Mouse (Mus musculus): ENCODE measurements around the gene Nabp2.

The Nabp2 gene

DNA sequence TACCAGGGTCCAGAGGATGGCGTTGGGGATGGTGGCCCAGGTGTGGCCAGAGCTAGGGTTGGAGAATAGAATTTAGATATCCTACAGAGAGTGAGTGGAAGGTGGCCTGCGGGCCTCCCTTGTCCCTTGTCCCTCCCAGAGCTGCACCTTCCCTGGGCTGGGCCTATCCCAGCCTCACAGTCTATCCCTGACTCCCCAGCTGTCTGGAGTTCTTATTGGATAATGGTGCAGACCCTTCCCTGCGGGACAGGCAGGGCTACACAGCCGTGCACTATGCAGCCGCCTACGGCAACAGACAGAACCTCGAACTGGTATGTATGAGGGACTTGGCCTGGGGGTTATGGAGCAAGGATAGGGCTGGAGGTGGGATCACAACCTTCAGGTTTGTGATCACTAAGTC, 25.4 kb downstream of the Nabp2 start:
- no peak for DNase-seq (ENCODE audit: low spot score)

DNA sequence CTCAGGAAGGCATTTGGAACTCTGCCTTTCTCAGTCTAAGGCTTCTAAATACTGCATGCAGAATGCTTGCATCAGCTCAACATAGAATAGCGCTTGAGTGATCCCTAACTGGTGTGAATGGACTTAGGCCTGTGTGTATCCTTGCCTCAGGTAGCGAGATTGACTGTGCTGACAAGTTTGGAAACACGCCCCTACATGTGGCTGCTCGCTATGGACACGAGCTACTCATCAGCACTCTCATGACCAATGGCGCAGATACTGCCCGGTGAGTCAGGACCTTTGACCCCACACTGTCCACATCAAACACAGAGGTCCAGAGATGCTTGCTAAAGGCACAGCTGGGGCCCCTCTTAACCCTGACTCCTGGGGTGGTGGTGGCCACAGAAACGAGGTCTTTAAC, 28.8 kb downstream of the Nabp2 start:
- no peak for DNase-seq (ENCODE audit: low spot score)

DNA sequence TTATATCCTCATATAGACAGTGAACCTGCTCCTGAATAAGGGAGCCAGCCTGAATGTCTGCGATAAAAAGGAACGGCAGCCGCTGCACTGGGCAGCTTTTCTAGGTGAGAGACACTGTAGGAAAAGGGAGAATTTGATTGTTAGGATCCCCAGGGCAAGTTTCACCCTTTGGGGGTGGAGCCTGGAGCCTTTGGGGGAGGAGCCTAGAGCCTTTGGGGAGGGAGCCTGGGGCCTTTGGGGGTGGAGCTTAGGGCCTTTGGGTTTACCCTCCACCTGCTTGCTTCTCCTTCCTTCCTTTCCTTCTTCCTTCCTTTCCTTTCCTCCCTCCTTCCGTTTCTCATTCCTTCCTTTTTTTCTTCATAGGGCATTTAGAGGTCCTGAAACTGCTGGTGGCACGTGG, 30.7 kb downstream of the Nabp2 start:
- peak; percentile 28 for DNase-seq (ENCODE audit: low spot score)

DNA sequence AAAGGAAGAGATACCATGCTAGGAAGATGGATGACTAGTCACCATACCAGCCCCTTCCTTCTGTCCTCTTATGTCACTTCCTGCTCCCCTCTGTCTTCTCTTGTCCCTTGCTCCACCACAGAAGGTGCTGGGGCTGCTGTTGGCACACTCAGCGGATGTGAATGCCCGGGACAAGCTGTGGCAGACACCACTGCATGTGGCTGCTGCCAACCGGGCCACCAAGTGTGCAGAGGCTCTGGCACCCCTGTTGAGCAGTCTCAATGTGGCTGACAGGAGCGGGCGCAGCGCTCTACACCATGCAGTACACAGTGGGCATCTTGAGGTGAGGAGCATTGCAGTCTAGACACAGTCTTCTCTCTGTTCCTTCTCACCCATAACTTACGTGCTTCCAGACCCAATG, 32.0 kb downstream of the Nabp2 start:
- no peak for DNase-seq (ENCODE audit: low spot score)

DNA sequence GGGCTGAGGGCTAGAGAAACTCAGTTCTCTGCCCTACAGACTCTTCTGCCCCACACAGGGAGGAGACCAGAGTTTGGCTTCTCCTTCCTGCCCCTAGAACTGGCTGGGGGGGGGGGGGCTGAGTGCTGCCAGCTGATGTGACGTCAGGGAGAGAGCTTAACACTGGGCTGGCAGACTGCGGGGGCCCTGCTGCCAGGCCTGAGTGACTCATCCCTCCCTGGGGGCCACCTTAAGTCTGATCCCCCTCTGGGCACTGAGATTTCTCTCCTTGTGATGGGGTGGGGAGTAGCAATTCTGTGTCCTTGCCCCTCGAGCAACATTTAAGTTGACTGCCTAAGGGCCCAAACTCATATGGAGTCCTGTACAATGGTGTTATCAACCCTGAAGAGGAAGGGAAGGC, 32.8 kb downstream of the Nabp2 start:
- DNase-seq (ENCODE audit: low spot score), result no peak

DNA sequence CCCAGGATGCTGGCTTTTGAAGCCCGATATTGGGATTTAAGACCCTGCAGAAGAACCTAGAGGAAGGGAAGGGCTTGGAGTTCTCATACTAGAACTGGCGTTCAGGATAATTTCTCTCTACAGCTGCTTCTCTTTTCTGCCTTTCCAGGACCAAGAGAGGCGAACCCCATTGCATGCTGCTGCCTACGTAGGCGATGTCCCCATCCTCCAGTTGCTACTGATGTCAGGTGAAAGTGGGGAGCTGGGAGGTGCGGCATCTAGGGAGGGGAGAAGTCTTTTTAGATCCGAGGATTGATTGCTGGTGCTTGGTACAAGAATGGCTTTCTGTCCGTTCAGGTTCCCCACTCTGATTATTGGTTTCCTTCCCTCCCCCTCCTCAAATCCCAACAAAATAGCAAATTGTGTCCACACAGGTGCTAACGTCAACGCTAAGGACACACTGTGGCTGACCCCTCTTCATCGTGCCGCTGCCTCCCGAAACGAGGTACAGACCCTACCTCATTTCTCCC, 33.3 kb downstream of the Nabp2 start:
- no peak for DNase-seq (ENCODE audit: low spot score)

DNA sequence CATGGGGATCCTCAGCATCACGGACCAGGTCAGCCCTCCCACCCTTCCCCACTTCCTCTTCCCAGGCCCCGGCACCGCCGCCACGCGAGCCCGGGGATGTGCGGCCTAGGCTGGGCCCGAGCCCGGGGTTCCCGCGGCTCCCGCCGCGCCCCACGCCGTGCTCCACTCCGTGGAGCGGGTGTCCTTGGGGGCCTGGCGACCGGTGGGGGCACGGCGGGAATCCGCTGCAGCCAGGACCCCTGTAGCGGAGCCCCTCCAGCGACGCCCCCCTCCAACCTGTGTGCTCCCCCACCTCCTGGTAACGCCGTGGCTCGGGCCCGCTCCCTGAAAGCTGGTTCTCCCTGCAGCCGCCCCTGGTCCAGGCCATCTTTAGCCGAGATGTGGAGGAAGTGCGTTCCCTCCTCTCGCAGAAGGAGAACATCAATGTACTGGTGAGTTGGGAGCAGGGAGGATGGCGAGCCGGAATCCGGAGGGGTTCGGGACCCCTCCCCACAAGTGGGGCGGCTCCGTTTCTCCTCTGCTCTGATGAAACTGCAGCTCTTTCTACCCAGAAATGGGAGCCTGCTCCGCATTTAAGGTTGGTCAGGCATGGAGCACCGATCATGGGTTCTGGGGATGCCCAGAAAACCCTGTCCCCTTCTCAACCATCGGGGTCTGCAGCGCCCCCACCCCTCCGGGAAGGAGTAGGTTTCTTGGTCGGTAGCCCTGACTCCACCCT, 33.9 kb downstream of the Nabp2 start:
- DNase-seq (ENCODE audit: low spot score), result peak; percentile 38

DNA sequence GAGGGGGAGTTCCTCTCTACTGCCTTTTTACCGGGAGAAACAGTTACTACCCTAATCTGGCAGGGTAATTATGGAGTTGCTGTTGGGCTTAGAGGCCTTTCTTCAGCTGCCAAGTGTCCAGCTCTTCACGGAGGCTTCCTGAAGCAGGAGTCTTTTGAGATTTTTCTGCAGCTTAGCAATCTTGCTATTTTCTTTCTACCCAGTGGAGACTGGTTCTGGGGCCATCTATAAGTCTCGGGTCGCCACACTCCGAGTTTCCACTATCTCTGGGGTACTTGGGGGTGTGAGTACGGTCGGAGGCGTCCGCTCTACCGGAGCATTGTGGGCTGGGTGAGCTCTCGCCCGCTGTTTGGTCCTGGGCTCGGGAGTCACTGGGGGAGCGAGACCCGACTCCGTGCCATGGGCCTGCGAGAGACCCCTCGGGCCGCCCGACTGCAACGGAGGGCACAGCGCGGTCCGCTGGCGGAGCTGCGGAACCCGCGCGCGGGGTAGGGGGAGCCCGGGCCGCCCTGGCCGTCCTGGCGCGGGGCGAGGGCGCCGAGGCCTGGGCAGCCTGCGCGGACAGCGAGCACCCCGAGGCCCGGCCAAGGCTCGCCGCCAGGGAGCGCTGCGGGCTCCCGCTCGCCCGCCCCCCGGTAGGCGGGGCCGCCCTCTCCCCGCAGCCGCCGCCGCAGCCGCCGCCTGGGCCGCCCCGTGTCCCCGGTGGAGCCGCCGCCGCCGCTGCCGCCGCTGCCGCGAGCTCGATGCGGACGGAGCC, 34.7 kb downstream of the Nabp2 start, which contains the start of gene Ankrd52:
Gene Ankrd52 (plus strand): TSS at position 661 of the 757 bp plus-strand sequence.
- DNase-seq (ENCODE audit: low spot score), result peak; percentile 79

DNA sequence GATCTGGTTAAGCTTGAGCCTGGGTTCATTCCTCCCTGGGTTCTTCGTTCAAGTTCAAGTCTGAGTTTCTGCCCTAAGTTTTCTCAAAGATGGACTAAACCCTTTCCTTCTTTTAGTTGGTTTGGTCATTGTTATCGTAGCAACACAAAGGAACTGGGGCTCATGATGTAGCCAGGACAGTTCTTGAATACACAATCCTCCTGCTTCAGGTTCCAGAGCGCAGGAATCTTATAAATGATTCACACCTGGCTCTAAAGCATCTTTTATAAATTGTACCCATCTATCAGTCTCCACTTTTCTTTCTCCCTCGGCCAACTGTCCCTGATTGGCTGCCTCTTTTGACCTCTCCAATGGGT, 35.2 kb downstream of the Nabp2 start:
- no peak for DNase-seq (ENCODE audit: low spot score)

DNA sequence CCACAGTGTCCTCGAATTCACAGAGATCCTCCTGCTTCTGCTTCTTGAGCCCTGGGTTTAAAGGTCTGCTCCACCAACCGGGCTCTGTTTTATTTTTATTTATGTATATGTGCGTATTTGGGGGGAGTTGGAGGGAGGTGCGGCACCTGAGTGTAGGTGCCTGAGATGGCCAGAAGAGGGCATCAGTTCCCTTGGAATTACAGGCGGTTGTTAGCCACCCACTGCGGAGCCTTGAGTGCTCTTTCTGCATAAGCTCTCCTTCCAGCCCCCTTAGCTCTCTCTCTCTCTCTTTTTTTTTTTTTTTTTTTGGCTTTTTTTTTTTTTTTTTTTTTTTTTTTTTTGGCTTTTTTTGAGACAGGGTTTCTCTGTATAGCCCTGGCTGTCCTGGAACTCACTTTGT, 36.9 kb downstream of the Nabp2 start:
- DNase-seq (ENCODE audit: low spot score), result peak; percentile 37

DNA sequence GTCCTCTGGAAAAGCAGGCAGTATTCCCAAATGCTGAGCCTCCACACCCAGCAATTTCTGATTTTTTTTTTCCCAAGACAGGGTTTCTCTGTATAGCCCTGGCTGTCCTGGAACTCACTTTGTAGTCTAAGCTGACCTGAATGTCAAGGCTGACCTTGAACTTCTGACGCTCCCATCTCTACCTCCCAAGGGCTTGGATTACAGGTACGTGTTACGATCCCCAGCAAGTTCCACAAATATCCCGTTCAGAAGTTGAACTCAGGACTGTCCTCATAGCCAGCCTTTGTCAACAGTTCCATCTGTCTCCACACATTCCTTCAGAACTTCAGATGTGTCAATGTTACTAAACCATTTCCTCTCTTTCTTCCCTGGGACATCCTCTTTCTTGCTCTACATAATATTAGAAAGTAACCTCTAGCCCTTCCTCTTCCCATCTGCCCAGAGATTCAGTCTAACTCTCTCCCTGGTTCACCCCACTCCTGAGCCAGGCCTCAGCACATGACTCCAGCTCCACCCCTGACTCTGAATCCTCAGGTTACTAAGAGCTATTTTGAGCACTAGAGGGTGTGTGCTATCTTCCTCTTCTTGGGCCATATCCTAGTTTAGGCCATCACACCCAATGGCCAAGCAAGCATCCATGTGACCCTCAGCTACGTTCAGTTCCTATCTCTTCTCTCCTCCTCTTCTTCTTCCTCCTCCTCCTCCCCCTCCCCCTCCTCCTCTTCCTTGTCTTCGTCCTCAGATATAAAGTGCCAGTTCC, 38.1 kb downstream of the Nabp2 start:
- no peak for DNase-seq (ENCODE audit: low spot score)

DNA sequence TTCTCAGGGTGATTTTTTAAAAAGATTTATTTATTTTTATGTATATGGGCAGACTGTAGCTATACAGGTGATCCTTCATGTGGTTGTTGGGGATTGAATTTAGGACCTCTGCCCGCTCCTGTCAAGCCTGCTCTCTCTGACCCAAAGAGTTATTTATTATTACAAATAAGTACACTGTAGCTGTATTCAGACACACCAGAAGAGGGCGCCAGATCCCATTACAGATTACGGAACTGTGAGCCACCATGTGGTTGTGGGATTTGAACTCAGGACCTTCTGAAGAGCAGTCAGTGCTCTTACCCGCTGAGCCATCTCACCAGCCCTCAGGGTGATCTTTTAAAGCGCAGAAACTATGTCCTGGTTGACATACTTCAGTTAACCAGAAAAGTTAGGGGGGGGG, 39.1 kb downstream of the Nabp2 start:
- DNase-seq (ENCODE audit: low spot score), result no peak

DNA sequence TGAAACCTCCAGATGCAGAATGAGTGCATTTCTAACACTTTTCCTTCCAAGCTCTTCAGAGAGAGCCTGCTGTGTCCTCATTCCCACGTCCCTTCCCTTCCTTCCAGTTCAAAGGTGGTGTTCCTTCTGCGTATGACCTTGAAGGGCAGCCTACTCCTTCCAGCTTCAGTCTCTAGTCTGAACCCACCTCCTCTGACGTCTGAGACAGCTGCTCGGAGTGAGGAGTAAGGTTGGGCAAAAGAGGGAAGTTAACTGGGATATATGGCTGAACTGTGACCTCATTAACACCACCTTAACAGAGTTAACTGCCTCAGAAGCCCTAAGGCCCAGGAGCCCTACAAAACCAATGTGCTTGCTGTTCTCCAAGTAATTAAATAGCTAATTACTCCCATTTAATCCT, 40.7 kb downstream of the Nabp2 start:
- DNase-seq (ENCODE audit: low spot score), result no peak

DNA sequence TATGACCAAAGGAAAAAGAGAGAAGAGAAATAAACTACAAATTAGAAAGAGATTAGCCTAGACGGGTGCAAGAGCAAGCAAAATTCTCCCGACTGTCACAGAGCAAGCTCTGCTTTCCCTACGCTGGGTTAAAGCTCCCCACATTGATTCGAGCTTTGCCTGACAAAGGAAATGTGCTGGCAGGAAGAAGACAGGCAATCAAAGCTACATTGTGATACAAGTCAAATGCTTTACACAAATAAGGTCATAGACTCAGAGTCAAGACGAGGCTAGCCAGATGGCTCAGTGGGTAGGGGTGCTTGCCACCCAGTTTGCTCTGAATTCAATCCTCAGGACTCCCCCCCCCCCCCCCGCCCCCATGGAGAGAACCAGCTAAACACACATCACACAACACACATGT, 41.3 kb downstream of the Nabp2 start:
- no peak for DNase-seq (ENCODE audit: low spot score)

DNA sequence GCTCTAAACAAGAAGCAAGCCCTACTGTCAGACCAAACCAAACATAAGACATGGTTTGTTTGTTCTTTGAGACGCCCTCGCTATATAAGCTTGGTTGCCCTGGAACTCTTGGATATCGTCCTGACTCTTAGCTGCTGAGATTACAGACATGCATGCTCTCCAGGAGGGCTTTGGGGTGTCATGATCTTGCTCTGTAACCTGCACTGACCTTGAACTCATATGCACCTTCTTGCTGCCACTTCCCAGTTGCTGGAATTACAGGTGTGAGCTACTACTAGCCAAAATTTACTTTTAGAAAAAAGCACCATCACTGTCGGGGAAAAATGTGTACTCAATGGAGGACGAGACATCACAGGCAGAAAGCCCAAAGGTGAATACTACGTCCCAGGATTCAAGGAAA, 41.7 kb downstream of the Nabp2 start:
- no peak for DNase-seq (ENCODE audit: low spot score)

DNA sequence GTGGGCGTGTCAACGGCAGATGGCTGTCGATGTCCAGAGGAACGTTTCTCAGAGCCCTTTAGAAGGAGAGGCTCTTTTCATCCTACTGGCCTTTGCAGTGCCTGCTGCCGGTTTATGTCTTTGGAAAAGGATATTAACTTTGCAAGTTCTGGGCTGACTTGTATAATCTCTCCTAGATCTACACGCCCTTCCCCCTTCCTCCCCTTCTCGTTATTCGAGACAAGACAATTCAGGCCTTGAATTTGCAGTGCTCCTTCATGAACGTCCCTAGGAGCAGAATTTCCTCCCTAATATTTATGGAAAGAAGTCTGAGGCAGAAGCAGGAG, 42.1 kb downstream of the Nabp2 start:
- no peak for DNase-seq (ENCODE audit: low spot score)

DNA sequence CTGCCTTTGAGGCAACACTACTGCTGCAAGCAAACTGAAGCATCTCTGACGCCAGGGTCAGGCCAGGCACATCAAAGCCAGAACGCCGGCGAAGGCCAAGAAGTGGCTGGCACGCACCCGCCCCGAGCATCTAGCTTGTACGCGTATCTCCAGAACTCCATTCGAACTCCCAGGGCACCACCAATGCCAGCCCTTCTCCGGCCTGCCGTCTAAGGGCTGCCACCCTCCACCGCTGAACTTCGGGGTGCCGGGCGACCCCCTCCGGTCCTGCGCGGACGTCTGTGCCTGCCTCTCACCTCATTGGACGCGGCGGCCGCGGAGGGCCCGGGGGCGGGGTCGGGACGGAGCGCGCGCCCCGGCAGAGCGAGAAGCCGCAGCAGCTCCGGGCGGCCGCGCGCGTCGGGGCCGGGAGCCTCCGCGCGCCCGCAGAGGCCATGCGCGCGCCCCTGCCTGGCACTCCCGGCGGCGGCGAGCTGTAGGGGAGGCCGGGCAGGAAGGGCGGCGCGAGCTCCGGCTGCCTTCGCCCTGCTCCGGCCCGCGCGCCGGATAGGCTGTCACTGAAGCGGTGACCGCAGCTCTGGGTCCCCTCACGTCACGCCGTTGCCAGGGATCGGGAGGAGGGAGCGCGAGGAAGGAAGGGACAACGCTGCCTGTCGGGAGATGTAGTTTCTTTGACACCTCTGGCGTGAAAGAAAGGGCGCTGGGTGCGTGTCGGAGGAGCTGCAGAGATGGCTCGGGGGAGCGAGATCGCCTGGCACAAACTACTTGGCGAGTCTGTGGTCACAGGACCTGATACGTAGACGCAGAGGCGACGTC, 42.7 kb downstream of the Nabp2 start, which contains the start of gene Coq10a:
Gene Coq10a (minus strand): TSS at position 596 of the 816 bp plus-strand sequence.
- peak; percentile 95 for DNase-seq (ENCODE audit: low spot score)

DNA sequence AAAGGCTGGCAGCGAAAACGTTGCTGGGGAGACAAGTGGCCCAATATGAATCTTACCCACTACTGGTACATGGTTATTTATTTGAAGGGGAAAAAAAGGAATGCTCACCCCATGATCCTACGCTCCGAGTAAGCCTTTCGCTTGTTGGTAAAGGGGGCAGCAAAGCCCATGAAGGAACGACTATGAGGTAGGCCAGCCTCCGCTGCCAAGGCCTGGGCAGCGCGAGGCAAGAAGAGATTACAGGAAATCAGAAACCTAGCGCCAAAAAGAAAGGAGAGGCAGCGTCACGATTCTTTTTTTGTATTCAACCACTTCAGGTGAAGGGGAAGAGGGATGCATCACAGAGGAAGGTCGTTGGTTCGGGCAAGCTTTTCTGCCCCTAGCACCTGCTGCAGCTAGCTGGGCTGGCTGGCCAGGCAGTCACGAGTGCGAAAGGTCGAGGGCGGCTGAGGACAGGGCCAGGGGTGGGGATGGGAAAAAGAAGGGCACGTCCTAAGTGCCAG, 43.3 kb downstream of the Nabp2 start:
- no peak for DNase-seq (ENCODE audit: low spot score)

DNA sequence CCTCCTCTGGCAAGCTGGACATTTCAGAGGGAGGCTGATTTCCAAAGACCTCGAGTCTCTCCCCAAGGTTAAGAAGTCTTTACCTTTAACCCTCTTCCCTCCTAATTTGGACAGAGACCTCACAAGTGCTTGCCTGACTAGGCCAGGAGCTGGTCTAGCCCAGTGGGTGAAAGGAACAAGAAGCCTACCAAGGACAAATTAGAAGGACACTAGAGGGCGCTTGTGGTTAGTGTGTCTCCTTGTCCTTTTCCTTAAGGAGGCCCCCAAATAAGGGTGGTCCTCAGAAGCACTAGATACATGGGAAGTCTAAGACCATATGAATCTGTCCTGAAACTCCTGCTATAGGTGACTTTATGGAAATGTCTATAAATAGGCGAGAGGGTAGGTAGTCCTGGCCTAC, 48.7 kb downstream of the Nabp2 start:
- DNase-seq (ENCODE audit: low spot score), result no peak

DNA sequence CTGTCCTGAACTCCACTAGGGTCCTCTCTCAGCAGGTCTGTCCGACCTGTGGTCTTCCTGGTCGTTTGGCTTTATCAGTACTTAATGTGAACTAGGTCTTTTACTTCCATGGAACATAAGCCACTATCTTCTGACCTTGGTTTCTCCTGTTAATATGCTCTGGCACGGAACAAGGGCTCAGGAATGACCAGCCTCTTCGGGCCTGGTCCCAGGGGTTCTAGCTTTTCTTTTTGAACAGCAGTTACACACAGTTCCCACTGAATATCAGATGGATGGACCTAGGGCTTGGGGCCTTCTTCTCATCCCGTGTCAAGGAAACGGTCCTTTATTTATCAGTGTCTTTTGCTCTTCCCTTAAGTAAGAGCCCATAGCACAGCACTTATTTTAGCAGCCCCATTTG, 49.5 kb downstream of the Nabp2 start:
- DNase-seq (ENCODE audit: low spot score), result no peak

DNA sequence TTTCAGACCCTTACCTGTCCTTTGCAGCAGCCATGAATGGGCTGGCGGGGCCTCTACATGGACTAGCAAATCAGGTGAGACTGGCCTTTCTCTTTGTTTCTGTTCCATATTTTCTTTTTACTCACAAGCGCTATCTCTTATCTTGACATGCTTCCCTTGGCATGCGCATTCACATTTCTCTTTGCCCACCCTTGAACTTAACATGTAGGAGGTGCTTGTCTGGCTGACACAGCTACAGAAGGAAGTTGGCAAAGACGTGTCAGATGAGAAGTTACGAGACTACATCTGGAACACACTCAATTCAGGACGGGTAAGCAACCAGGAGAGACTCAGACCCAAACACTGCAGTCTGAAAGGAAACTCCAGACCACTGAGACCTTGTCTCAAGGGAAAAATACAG, 52.1 kb downstream of the Nabp2 start:
- no peak for DNase-seq (ENCODE audit: low spot score)

DNA sequence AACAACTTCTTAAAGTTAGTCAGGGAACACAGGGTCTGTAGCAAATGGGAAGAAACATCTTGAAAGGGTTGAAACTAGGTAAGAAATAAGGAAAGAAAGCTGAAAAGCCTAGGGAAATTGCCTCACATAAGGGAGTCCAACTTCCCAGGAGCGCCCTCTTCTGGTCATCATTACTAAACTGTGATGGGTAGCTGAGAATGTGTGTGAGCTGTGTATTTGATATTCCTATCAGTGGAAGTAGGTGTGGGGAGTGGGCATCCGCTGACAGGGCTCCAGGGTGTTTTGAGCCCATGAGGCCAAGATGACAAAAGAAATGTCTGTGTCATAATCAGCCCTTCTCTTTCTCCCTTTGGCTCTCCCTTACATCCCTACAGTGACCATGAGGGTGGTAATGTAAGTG, 52.5 kb downstream of the Nabp2 start:
- DNase-seq (ENCODE audit: low spot score), result peak; percentile 55
